Mouse (Mus musculus) ES-E14 (cell line): ENCODE data around the gene Ablim1. TPM values are rescaled to one million over a fixed set of nuclear protein-coding genes. Genes with fewer than 3 reads are reported as not detected.

ENCODE experiments used
- DNase-seq: peaks from one replicate; pipeline ENCODE4 v3.0.0-alpha.2; 2013; ENCODE audit warnings: low read depth, low spot score
- H3K27ac ChIP-seq: 2 replicates; pipeline ENCODE4 v1.5.1; 2012; ENCODE audit warnings: low read depth, mild to moderate bottlenecking, low read length, moderate library complexity, mixed read lengths; ENCODE audit not compliant: poor library complexity, insufficient read depth, severe bottlenecking
- H3K36me3 ChIP-seq: 2 replicates; pipeline ENCODE4 v1.6.1; 2012; ENCODE audit warnings: mild to moderate bottlenecking, low read length, moderate library complexity, mixed read lengths; ENCODE audit not compliant: control insufficient read depth, poor library complexity, insufficient read depth, severe bottlenecking
- H3K4me1 ChIP-seq, 2 experiments: fragments of 150-350 bp in 1 of 2; sonication (generic) in 1 of 2; 2 replicates each; pipeline ENCODE4 v1.6.1; 2012; ENCODE audit warnings: low read length in 2 of 2, mild to moderate bottlenecking in 1 of 2, mixed read lengths in 1 of 2; ENCODE audit not compliant: control insufficient read depth in 2 of 2, insufficient read depth in 2 of 2, poor library complexity in 1 of 2
- H3K4me3 ChIP-seq, 2 experiments: fragments of 150-350 bp in 1 of 2; sonication (generic) in 1 of 2; 2 replicates each; pipeline ENCODE4 v1.5.1; 2012; ENCODE audit warnings: low read length in 2 of 2, low read depth in 1 of 2, mild to moderate bottlenecking in 1 of 2, mixed read lengths in 1 of 2; ENCODE audit not compliant: insufficient read depth in 1 of 2, poor library complexity in 1 of 2, severe bottlenecking in 1 of 2
- H3K9ac ChIP-seq: 2 replicates; pipeline ENCODE4 v1.6.1; 2012; ENCODE audit warnings: low read depth, mild to moderate bottlenecking, low read length, mixed read lengths; ENCODE audit not compliant: poor library complexity, insufficient read depth, severe bottlenecking
- H3K9me3 ChIP-seq: fragments of 150-350 bp; sonication (generic); 2 replicates; pipeline ENCODE4 v1.6.1; 2012; ENCODE audit warnings: low read depth, mild to moderate bottlenecking, low read length; ENCODE audit not compliant: control insufficient read depth, insufficient read depth
- CHD2 ChIP-seq: IDR thresholded peaks from 2 replicates; pipeline ENCODE4 v1.6.1; 2014; ENCODE audit warnings: mild to moderate bottlenecking, low read depth, low read length, inconsistent platforms
- HCFC1 ChIP-seq: IDR thresholded peaks from 2 replicates; pipeline ENCODE4 v1.6.1; 2012; ENCODE audit warnings: low read length, inconsistent platforms, borderline replicate concordance; ENCODE audit not compliant: insufficient read depth
- MAFK ChIP-seq: IDR thresholded peaks from 2 replicates; pipeline ENCODE4 v1.6.1; 2014; ENCODE audit warnings: mild to moderate bottlenecking, low read depth, low read length, inconsistent platforms; ENCODE audit not compliant: insufficient read depth
- ZC3H11A ChIP-seq: IDR thresholded peaks from 2 replicates; pipeline ENCODE4 v1.6.1; 2012; ENCODE audit warnings: low read depth, mild to moderate bottlenecking, inconsistent platforms, low read length, borderline replicate concordance
- ZNF384 ChIP-seq: IDR thresholded peaks from 2 replicates; pipeline ENCODE4 v1.6.1; 2012; ENCODE audit warnings: low read depth, low read length, inconsistent platforms
- in situ Hi-C, 2 experiments: fragments of 600-800 bp; cut with MboI; formaldehyde crosslinking; loops; one replicate each; pipeline ENCODE4 v1.15.1; 2025; ENCODE audit warnings: low sequenced_read_pairs in 2 of 2, inconsistent platforms in 1 of 2; ENCODE audit not compliant: unreplicated experiment in 2 of 2
- total RNA-seq: library from RNA; depleted of rRNA; stranded (reverse); fragments of 300-350 nt; gene quantifications from 2 replicates; pipeline ENCODE4 v1.2.3, GENCODE M21; 2012; rRNA removed

Ablim1 gene
- total RNA-seq = 5.4 and 6.3 TPM in 2 replicates

DNA sequence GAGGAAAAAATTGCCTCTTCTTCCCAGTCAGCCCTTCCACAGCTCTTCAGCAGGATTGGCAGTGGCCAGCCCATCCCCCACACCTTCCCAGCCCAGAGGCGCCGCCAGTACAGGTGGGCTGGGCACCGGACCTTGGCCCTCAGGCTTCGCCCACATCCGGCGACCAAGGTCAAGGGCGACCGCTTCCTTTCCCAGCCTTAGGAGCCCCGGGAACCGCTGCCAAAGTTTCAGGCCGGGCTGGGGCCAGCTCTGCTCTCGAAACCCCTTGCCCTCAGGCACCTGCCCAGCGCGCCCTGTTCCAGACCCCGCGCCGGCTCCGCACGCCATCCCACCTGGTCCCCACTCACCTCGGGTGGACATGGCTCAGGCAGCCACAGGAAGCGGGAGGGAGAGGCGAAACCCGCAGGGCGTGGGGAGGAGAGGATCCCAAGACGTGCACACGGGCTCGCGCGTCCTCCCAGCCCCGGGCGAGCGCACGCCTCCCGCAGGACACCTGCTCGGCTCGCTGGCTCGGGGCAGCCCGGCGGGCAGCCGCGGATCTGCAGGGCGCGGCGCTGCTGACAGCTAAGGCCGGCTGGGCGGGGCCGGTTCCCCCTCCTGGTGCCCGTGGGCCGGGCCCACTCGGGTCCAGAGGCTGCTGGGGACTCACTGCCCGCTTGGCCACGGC is at the start of gene Ablim1:
Gene Ablim1 (minus strand): TSS at position 574 of the 667 bp plus-strand sequence.
- in situ Hi-C loops = no loop called here
- DNase-seq = no peak
- Histone ChIP-seq H3K4me3 (peak within 1 kb of the TSS; percentile 64 to 76), H3K9me3 (no peaks in the 10 kb centered on the region), H3K27ac (no peak within 1 kb of the TSS), H3K36me3 (no peaks in the 10 kb centered on the region), H3K4me1 (0 out of 4 replicates have a peak, but pooled peaks cover 0 to 3% of the 10 kb centered on the region in 2 experiments), H3K9ac (peak within 1 kb of the TSS; percentile 29)
- TF ChIP-seq ZC3H11A = no peak
- no peak for TF ChIP-seq MAFK
- no peak for TF ChIP-seq HCFC1

GRCm38 (mm10) chr19:57363538-57363937 is 48.8 kb upstream of the Ablim1 start:
- in situ Hi-C loops = no loop called here
- DNase-seq = no peak
- peaks cover under 1% of the 10 kb centered on the region; the same call in 1 of the 2 replicates for H3K36me3 ChIP-seq
- no peaks in the 10 kb centered on the region for H3K9me3 ChIP-seq
- H3K27ac ChIP-seq = no peak overlapping the region
- H3K4me1 ChIP-seq = peaks cover 20 to 28% of the 10 kb centered on the region in 2 experiments
- TF ChIP-seq ZC3H11A (no peak), CHD2 (no peak), ZNF384 (no peak), MAFK (no peak), HCFC1 (no peak)
- H3K9ac ChIP-seq = no peak overlapping the region; the same call in 1 of the 2 replicates
- H3K4me3 ChIP-seq = peak overlapping the region; percentile 18 to 30; a peak in 1 of 4 replicates

DNA sequence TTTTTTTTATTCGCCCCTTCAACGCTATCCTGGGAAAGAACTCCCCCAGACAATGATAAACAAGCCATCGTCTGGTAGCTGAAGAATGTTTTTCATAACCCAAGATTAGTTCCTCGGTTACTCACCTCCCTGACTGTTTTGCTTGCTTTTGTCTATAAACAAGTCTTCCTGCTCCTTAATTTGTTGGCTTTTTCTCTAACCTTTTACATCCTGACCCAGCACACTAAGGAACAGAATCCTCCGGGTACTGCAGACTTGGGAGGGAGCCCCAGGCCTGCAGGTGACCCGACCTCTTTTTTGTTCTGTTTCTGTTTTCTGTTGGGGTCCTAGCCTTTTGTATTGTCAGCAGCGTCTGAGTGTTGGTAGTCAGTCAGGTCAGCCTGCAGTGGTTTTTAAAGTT is 48.4 kb upstream of the Ablim1 start:
- in situ Hi-C loops = no loop called here
- no peak overlapping the region; the same call in 1 of the 2 replicates for H3K9ac ChIP-seq
- TF ChIP-seq MAFK (no peak), ZC3H11A (no peak), HCFC1 (no peak), CHD2 (no peak), ZNF384 (no peak)
- H3K27ac ChIP-seq = 0 out of 2 replicates have a peak overlapping the region, but pooled peaks have one; percentile 4
- no peak for DNase-seq
- peaks cover 20 to 27% of the 10 kb centered on the region in 2 experiments for H3K4me1 ChIP-seq
- no peaks in the 10 kb centered on the region for H3K9me3 ChIP-seq
- no peaks in the 10 kb centered on the region; the same call in 1 of the 2 replicates for H3K36me3 ChIP-seq
- peak overlapping the region; percentile 18 to 30; a peak in 1 of 4 replicates for H3K4me3 ChIP-seq

DNA sequence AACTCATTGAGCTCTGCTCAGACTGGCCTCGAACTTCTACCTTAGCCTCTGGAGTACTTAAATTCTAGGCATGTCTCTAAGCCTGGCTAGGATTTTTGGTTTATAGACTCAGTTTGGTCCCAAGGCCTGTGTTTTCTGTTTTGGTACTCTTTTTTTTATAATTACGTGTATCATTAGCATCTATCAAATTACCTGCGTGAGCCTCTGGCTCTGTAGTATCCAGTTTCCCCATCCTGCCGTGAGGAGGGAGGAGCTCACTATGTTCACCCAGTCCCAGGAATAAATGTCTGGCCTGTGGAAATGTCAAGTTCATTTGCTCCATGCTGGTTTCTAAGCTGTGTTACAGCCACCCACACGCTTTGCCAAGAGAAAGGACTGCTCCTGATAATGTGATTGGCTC is 47.9 kb upstream of the Ablim1 start:
- H3K27ac ChIP-seq = 0 out of 2 replicates have a peak overlapping the region, but pooled peaks have one; percentile 4
- DNase-seq = no peak
- peaks cover 21 to 24% of the 10 kb centered on the region in 2 experiments for H3K4me1 ChIP-seq
- TF ChIP-seq ZC3H11A (no peak), MAFK (no peak), CHD2 (no peak), HCFC1 (no peak), ZNF384 (no peak)
- no peak overlapping the region; the same call in 1 of the 2 replicates for H3K9ac ChIP-seq
- no peaks in the 10 kb centered on the region for H3K9me3 ChIP-seq
- H3K36me3 ChIP-seq = no peaks in the 10 kb centered on the region; the same call in 1 of the 2 replicates
- in situ Hi-C loops = no loop called here
- peak overlapping the region; percentile 18 to 30; a peak in 2 of 4 replicates for H3K4me3 ChIP-seq
